Mouse (Mus musculus): ENCODE results near the gene Parp3.
"Not testable (repeated sequence)": the region's sequence is repeated elsewhere in the genome, so short reads cannot be mapped to it uniquely, and the experiment has no call there.

Parp3 gene

DNA sequence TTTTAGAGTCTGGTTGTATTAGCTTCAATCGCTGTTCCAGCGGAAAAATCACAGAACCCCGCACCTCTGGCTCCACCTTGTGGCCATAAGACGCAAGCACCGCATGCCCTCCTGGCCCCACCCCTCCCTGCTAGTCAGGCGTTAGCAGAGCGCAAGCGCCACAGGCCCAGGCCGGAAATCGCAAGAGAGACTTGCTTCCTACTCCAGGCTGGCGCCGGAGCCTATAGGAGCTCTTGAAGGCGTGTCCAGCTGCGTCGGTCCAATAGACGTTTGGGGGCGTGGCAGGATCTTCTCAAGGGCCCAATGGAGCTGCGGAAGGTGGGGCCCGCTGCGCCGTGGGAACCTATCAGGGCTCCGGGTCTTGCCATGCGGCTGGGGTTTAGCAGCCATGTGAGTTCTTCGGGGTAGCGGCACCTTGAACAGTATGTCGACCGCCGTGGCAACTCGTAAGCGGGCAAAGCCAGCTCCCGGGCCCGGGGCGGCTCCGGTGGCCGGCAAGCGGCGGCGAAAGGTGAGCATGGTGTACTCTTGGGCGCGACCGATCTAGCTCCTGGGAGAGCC, at the start of gene Parp3:
Gene Parp3 (minus strand): TSS at position 26 of the 561 bp plus-strand sequence.
- DNase-seq (ENCODE audit: low read depth, low spot score) = peak; percentile 99

DNA sequence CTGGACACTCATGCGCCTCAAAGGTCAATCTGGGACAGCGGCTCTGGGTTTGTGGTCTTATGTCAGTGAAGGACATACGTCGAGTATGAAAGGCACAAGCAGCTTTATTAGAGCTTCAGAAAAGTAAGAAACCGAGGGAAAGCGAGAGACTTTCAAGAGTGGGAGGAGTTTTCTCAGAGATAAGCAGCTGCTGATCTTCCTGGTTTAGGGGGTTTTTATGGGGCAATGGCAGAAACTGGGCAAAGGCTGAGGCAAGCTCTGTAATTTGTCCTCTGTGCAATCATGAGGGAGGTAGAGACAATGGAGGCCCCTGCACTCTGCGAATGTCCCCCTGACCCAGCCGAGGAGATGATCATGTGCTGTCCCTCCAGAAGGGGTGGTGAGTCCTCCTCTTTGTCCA, 43.2 kb upstream of the Parp3 start:
- no peak for DNase-seq (ENCODE audit: low read depth, low spot score)

DNA sequence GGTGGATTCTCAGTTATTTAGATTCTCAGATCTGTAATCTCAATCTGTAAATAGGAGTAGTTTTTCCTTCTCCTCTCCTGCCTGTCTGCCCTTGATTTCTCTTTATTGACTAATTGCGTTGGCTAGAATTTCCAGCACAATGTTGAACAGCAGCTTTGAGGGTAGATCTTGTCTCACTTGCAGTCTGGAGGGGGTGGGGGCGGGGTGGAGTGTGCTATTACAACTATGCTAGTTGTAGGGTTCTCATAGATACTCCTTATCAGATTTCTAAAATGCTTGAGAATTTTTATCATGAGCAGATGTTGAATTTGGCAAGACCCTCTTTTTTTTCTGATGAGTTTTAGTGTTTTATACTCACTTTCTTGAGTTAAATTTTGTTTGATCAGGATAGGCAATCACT, 42.7 kb upstream of the Parp3 start:
- no peak for DNase-seq (ENCODE audit: low read depth, low spot score)

DNA sequence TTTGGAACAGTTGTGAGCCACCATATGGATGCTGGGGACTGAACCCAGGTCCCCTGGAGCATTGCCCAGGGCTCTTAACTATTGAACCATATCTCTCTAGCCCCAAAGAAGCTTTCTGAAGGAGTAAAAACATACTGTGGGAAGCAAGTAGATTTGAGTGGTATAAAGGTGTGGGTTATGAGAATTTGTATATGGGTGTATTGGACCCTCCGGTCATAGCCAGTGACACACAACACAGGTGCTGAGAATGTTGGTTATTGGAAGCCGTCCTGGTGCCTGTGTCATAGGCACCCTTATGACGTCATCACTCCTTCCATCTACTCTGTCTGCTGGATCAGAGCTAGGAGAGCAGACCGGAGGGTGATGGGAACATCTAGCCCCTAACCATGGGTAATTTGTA, 37.5 kb upstream of the Parp3 start, which contains the start of gene Iqcf5:
Gene Iqcf5 (plus strand): TSS at position 301 of the 400 bp plus-strand sequence.
- DNase-seq (ENCODE audit: low read depth, low spot score) = no peak

DNA sequence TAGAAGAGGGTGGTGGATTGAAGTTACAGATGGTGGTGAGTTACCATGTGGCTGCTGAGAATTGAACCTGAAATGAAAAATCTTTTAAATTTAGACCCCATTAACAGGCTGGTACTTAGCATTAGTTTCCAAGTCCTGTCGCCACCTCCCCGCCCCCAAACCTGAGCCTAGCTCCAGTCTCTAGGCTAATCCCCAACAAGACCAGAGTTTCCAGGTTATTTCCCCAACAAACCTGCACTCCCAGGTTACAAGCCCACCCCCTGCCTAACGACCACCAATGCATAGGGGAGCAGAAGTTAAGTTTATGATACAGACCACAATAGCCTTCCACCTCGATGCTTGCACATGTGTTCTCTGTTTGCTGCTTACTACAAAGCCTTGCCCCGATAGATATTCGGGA, 36.8 kb upstream of the Parp3 start:
- no peak for DNase-seq (ENCODE audit: low read depth, low spot score)

DNA sequence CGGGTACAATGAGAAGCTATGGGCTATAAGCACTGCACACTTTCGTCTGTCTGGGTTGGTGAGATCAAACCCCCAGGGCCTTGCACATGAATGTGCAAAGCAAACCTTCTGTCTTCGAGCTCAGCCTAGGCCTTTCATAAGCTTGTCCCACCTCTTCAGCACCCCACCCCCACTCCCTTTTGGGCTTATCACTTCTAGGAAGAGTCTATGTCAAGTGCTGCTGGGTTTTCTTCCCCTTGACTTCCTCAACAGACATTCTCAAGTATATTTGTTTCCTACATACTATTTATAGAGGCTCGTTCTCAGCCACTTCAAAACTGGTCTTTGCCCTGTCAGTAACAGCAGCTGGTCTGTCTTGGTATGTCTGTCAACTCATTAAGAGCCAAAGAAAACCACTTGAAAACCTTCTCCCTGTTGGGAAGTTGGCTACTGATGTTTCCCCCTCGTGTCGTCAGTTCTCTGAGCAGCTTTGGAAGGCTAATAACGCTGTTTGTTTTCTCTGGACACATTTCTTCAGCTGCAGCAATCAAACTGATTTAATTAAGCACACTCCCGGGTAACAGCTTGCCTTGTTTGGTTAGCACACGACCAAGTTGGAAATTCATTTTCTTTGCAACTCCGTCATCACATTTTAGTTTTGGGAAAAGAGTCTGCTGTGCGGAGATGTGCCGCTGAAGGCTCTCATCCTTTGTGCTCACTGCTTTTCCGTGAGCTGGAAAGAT, 36.1 kb upstream of the Parp3 start:
- DNase-seq (ENCODE audit: low read depth, low spot score) = no peak

DNA sequence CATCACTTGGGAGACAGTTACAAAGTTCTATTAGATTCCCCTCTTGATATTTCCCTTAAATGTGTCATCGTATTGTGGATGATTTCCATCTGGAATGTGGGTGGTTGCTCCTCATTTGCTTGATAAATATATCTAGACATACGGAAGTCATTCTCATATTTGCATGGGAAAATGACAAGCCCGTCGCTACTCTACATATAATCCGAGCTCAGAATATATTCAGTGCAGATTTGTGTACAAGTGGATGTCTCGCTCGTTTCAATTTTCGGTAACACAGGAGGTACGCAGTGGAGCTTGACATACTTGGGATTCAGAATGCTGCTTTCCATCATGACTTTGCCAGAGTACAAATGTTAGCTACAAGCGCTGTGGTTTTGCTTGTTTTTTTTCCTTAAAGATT, 32.6 kb upstream of the Parp3 start:
- no peak for DNase-seq (ENCODE audit: low read depth, low spot score)

DNA sequence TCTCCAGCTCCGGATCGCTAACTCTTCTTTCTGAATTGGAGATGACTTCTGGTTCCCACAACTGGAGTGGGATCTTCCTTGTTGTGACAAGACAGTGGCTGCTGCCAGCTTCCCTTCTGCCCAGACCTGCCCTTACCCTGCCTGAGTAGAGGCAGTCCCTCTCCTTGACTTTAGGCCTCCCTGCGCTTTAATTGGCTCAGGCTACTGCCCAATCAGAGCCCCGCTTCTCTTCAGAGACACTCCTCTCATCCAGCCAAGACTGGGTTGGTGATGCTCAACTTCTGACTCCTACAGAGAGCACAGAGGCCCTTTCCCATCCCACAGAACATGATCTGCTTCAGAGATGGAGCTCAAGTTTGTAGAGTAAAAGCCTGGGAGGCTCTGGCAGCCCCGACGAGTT, 27.5 kb upstream of the Parp3 start:
- DNase-seq (ENCODE audit: low read depth, low spot score) = no peak

DNA sequence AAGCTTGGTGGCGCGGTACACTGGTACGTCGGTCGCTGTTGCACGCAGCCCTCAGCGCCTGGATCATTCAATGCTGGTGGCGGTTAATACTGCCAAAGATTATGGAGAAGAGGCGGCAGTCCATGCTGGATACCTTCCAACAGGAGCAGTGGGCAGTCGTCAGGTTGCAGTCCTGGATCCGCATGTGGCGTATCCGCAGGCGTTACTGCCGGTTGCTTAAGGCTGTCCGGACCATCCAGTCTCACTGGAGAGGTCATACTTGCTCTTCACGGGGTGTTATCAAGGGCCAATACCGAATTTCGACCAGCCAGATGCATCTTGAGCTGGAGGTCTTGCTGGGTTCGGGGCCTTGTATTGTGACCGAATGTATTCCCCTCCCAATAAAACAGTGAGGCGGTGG, 25.1 kb upstream of the Parp3 start:
- no peak for DNase-seq (ENCODE audit: low read depth, low spot score)

DNA sequence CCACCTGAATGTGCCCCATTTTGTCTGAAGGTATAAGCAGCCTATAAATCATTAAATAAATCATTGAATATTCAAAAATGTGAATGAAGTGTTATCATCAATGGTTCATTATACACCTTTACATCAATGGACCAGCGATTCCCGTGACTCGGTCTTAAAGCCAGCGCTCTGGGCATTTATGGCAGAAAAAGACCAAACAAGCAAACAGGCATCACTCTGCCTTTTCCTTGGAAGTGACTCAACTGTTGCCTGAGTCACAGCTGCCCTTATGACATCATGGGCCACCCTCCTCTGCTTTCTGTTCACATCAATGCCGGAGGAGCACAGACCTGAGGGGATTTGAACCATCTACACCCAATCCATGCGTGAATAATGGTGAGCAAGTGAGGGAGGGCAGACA, 22.9 kb upstream of the Parp3 start, which contains the start of gene Iqcf1:
Gene Iqcf1 (plus strand): TSS at position 301 of the 400 bp plus-strand sequence.
- no peak for DNase-seq (ENCODE audit: low read depth, low spot score)

DNA sequence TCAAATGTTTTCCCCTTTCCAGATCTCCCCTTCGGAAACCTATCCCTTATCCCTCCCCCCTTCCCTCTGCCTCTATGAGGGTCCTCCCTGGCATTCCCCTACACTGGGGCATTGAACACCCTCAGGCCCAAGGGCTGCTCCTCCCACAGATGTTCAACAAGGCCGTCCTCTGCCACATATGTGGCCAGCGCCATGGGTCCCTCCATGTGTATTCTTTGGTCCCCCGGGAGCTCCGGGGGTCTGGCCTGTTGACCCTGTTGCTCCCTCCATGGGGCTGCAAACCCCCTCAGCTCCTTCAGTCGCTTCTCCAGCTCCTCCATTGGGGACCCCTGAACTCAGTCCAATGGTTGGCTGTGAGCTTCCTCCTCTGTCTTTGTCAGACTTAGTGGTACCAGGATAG, 10.9 kb upstream of the Parp3 start:
- DNase-seq (ENCODE audit: low read depth, low spot score) = not testable (repeated sequence)

DNA sequence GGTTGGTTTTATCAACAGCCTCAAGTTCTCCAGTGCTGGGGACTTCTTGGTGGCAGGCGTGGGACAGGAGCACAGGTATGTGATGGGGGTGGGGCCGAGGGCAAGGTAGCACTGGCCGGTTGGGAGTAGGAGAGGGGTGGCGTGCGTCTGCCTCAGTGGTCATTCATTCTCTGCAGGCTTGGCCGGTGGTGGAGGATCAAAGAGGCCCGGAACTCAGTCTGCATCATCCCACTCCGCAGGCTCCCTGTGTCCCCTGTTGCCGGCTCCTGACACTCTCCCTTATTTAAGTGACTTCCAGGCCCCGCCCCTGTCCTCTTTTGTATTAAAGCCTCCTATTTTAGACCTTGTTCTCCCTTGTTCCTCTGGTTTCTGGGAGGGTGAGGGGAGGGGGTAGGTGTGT, 8.3 kb upstream of the Parp3 start:
- DNase-seq (ENCODE audit: low read depth, low spot score) = no peak

DNA sequence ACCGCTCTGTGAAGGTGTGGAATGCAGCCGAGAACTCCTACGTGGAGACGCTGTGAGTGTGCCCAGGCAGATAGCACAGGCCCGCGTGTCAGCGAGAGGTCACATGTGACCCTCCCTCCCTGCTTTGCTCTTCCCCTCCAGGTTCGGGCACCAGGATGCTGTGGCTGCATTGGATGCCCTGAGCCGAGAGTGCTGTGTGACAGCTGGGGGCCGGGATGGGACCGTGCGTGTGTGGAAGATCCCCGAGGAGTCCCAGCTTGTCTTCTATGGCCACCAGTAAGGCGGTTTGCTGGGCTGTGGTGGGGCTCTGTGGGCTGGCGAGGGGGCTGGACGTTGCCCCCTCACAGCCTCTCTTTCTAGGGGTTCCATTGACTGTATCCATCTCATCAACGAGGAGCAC, 6.9 kb upstream of the Parp3 start:
- DNase-seq (ENCODE audit: low read depth, low spot score) = no peak

DNA sequence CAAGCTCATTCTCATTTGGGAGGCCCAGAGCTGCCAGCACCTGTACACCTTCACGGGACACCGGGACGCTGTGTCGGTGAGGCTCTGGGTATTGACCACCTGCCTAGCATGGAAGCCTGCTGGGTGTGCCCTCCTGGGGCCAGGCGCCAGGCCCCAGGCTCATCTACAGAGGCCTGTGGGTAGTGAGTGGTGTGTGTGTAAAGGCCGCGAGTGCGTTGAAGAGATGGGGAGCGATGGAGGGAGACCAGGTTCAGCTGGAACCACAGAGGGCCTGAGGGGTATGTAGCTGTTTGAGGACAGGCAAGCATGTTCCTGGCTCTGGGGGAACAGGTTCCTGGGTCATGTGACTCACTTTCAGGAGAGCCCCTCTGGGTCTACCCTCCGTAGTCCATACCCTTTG, 6.4 kb upstream of the Parp3 start:
- no peak for DNase-seq (ENCODE audit: low read depth, low spot score)

DNA sequence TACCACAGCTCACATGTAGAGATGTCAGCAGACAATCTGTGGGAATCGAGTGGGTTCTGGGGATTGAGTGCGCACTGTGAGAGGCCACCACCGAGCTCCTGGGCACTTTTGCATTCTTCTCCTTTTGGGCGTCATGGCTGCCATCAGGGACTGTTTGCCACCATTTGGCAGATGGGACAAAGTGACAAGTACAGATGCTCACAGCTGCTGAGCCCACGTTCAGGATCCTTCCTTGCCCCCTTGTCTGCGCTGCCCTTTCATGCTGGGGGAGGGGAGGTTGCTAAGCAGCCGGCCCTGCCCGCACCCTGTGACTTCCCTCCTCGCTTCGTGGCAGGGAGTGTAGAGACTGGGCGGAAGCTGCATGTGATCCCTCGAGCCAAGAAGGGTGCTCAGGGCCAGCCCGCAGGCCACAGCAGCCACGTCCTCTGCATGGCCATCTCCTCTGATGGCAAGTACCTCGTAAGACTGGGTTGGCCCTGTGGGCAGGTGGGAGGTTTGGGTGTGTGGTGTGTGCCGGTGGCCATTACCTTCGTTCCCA, 5.9 kb upstream of the Parp3 start:
- DNase-seq (ENCODE audit: low read depth, low spot score) = no peak

DNA sequence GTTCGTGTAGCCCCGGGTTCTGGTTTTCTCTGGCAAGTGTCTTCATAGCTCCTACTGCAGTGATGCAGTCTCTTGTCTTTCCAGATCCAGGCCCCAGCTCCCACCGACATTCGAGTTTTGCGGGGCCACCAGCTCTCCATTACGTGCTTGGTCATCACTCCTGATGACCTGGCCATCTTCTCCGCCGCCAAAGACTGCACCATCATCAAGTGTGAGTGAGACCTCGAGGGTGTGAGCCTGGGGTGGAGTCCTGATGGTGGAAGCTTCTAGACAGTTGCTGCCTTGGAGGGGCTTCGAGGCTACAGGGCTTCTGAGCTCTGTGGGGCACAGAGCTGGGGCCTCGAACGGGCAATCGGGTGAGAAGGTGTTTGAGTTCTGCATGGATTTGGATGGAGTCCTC, 4.9 kb upstream of the Parp3 start:
- no peak for DNase-seq (ENCODE audit: low read depth, low spot score)

DNA sequence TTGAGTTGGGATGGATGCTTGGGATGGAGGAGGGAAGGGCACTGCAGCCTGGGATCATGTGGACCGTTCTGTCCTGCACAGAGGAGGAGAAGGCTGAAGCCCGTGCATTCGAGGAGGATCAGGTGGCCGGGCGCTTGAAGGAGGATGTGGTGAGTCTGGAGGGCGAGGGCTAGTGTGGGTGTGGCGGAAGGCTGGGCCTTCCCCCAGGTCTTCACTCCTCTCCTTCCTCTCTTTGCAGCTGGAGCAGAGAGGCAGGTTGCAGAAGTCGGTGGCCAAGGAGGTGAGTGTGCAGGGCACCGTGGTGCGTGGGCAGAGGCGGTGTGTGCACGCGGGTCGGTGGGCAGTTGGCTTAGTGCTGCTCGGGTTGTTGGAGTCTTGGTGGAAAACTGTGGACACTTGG, 4.3 kb upstream of the Parp3 start:
- no peak for DNase-seq (ENCODE audit: low read depth, low spot score)

DNA sequence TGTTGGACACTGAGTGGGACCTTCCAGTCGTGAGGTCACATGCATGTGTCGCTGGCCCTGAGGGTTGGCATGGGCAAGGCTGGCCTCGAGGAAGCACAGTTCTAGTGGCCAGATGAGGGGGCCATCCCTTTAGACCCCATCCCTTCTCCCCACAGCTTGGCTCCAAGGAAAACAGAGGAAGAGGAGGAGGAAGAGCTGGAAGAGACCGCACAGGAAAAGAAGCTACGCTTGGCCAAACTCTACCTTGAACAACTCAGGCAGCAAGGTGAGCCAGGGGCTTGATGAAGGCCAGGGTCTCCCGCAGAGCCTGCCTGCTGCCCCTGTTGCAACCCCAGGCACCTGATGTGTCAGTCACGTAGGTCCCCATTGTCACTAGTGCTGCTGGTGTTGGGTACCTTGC, 3.8 kb upstream of the Parp3 start:
- no peak for DNase-seq (ENCODE audit: low read depth, low spot score)

DNA sequence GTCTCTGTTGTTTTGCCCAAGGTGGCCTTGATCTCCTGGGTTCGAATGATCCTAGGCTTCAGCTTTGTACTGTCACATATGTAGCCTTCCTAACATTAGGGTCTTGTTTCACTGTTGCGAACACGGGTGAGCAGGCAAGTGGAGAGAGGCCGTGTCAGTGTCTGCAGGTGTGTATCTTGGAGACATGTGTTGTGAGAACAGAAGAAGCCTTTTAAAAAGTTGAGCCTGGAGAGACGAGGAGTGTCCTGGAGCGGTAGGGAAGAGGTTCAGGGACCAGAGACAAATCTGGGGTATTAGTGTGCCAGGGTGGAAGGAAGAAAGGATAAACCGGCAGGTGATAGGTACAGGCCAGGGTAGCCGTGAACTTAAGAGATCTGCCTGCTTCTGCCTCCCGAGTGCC, 1.4 kb upstream of the Parp3 start:
- no peak for DNase-seq (ENCODE audit: low read depth, low spot score)

DNA sequence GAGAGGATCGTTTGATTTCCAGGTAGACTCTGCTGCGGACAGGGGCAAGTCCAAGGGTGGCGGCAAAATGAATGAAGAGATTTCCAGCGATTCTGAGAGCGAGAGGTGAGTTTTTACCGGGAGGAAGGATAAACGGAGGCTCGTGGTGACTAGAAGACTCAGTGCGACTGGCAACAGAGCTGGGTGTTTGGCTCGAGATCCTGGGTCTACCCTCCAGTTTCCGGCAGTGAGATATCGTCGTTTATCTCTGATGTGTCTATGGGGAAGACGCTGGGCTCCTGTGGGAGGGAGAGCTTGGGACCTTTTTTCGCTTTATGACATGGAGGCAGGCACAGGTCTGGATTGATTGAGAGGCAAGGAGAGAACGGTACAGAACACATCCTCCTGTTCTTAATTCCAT, 900 bp upstream of the Parp3 start:
- DNase-seq (ENCODE audit: low read depth, low spot score) = no peak

DNA sequence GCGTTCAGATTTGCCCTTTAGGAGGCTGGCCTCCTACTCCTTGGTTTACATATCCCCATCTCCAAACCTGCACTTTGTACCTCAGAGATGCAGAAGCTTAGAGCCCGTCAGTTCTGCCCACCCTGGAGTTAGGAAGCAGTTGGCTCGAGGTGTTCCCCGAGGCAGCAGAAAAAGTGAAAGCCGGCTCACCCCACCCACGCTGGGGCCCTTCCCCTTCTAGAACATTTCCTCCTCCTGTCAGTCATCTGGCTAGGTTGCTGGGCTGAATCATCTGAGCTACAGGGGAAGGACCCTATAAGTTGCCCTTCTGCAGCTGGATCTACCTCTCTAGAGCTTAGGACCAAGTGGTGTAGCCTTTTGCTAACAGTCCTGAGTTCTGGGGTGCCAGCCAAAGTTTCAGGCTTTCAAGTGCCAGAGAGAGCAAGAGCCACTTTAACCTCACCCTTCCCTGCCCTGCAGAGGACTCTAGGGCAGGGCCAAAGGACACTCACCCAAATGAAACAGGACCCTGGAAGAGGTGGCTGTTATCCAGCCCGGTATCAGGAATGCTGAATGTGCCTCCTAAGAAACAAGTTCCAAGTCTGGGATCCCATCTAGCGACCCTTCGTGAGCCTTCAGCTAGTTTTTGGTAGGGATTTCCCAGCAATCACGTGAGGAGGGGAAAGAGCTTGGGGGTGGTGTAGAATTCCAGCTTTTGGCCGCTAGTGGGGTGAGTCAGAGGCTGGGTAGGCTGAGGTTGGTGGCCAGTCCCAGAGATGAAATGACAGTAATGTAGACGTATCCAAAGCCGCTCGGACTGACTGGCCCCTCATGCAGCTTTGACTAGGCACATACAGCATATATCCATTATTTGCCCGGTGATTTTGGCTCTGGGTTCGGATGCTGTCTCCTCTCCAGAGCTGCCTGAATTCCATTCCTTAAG, 486 bp downstream of the Parp3 start:
- DNase-seq (ENCODE audit: low read depth, low spot score) = no peak

DNA sequence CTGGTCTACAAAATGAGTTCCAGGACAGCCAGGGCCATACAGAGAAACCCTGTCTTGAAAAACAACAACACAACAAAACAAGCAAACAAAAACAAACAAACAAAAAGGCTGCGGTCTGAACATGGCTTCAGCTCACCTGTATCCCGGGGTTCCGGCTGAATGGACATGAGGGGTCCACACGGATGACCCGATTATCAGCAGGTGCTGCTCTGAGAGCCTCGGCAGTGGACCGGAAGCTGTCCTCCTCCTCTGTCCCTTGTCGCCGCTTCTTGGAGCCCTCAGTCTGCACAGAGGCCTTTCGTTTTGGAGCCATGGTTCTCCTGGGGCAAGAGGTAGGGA, 1.1 kb downstream of the Parp3 start, which contains the start of gene Rrp9:
Gene Rrp9 (plus strand): TSS at position 301 of the 339 bp plus-strand sequence.
- DNase-seq (ENCODE audit: low read depth, low spot score) = no peak

Measured in forelimb bud, embryonic 11.5 days (tissue).